38 mouse cellular contexts compared by ENCODE assay signal in the genomic region with DNA sequence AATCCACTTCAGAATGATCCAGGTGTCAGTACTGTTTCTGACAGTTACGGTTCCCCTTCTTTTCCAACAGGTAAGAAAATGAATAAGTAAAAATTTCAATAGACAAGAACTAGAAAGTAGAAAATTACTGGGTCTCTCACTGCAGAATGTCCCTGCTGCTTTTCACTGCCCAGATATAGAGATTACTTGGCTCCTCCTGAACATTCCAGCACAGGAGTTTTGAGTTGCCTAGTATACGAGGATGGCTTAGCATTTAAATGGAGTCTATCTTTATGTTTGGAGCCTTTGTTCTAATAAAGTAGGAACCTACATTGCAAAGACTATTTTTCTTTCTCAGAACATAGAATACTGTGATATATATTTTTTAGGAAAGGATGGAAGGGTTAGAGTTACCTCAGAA. TPM values are rescaled to one million over a fixed set of nuclear protein-coding genes. Genes with fewer than 3 reads are reported as not detected.
"Had no signal": no experiment of that assay in that cellular context is flagged by ENCODE, and none has a peak within 500 bp of the region (broad histone marks: within the 10 kb centered on the region; RNA-seq: fewer than 3 reads in every experiment).

No protein-coding gene starts in this region.

- H3K9ac ChIP-seq: heart, embryonic 12.5 days; hindbrain, embryonic 13.5 days; intestine, embryonic 15.5 days; limb, embryonic 12.5 days; liver, embryonic 12.5 days; liver, embryonic 14.5 days had no signal

- DNase-seq: gastrocnemius, adult 2 months; gastrocnemius, postnatal 10 days; gastrocnemius, postnatal 25 days; heart, adult 18-20 months; heart, postnatal 10 days; heart, postnatal 4 days; kidney, adult 18-20 months; kidney, adult 8-10 months; kidney, postnatal 10 days; kidney, postnatal 25 days; kidney, postnatal 4 days had no signal

- ATAC-seq: inflammation-experienced regulatory T-cells, adult 6 months; intestine, embryonic 15.5 days; intestine, postnatal 0 days; liver, embryonic 12.5 days had no signal

- H3K27ac ChIP-seq: gastrocnemius, adult 2 months; heart, embryonic 10.5 days; hindbrain, embryonic 13.5 days; intestine, embryonic 15.5 days; layer of hippocampus, adult 2 months; left cerebral cortex, adult 2 months; limb, embryonic 10.5 days; limb, embryonic 12.5 days; liver, embryonic 12.5 days; liver, embryonic 14.5 days had no signal

- H3K27me3 ChIP-seq: heart, embryonic 12.5 days; hindbrain, embryonic 13.5 days; intestine, embryonic 15.5 days; limb, embryonic 12.5 days; liver, embryonic 12.5 days had no signal

- H3K9me3 ChIP-seq: heart, embryonic 10.5 days; hindbrain, embryonic 13.5 days; intestine, embryonic 15.5 days; limb, embryonic 10.5 days; limb, embryonic 12.5 days; liver, embryonic 12.5 days had no signal

- H3K4me1 ChIP-seq: heart, embryonic 10.5 days; heart, embryonic 12.5 days; hindbrain, embryonic 13.5 days; intestine, embryonic 15.5 days; limb, embryonic 10.5 days; limb, embryonic 12.5 days; liver, embryonic 12.5 days had no signal

- H3K4me2 ChIP-seq: heart, embryonic 12.5 days; hindbrain, embryonic 13.5 days; intestine, embryonic 15.5 days; limb, embryonic 12.5 days; liver, embryonic 12.5 days had no signal

- H3K36me3 ChIP-seq: heart, embryonic 10.5 days; heart, embryonic 12.5 days; hindbrain, embryonic 13.5 days; intestine, embryonic 15.5 days; limb, embryonic 10.5 days; limb, embryonic 12.5 days; liver, embryonic 12.5 days had no signal

- H3K4me3 ChIP-seq: gastrocnemius, adult 2 months; heart, embryonic 10.5 days; heart, embryonic 12.5 days; hindbrain, embryonic 13.5 days; intestine, embryonic 15.5 days; layer of hippocampus, adult 2 months; left cerebral cortex, adult 2 months; limb, embryonic 10.5 days; limb, embryonic 12.5 days; liver, embryonic 12.5 days had no signal

RNA-seq across cellular contexts. Expression of a gene that starts 3.8 kb away (rescaled TPM):
- total RNA-seq: gastrocnemius, adult 2 months; gastrocnemius, postnatal 10 days; gastrocnemius, postnatal 25 days; gastrocnemius, postnatal 4 days; granulocyte monocyte progenitor cell, adult 5-6 weeks; heart, adult 18-20 months; heart, adult 8-10 months; heart, postnatal 10 days; heart, postnatal 25 days; heart, postnatal 4 days; layer of hippocampus, adult 2 months; layer of hippocampus, postnatal 10 days; layer of hippocampus, postnatal 25 days; left cerebral cortex, adult 2 months; left cerebral cortex, postnatal 14 days; left cerebral cortex, postnatal 36 days had no signal
- polyA plus RNA-seq: frontal cortex, adult 2 months; heart, embryonic 10.5 days; heart, embryonic 12.5 days; heart, embryonic 14.5 days; heart, embryonic 16.5 days; hindbrain, embryonic 13.5 days; inflammation-experienced regulatory T-cells, adult 6 months; intestine, embryonic 15.5 days; intestine, postnatal 0 days; kidney, embryonic 14.5 days; kidney, embryonic 16.5 days; limb, embryonic 10.5 days; limb, embryonic 12.5 days; limb, embryonic 14.5 days; liver, embryonic 12.5 days had no signal

RNA-seq across cellular contexts. Expression of a gene that starts 3.8 kb away (rescaled TPM):
- total RNA-seq: gastrocnemius, adult 2 months; gastrocnemius, postnatal 10 days; gastrocnemius, postnatal 25 days; gastrocnemius, postnatal 4 days; granulocyte monocyte progenitor cell, adult 5-6 weeks; heart, adult 18-20 months; heart, adult 8-10 months; heart, postnatal 10 days; heart, postnatal 25 days; heart, postnatal 4 days; layer of hippocampus, adult 2 months; layer of hippocampus, postnatal 10 days; layer of hippocampus, postnatal 25 days; left cerebral cortex, adult 2 months; left cerebral cortex, postnatal 14 days; left cerebral cortex, postnatal 36 days had no signal
- polyA plus RNA-seq: heart, embryonic 10.5 days; heart, embryonic 12.5 days; heart, embryonic 14.5 days; heart, embryonic 16.5 days; hindbrain, embryonic 13.5 days; inflammation-experienced regulatory T-cells, adult 6 months; limb, embryonic 10.5 days; limb, embryonic 12.5 days; limb, embryonic 14.5 days had no signal

RNA-seq across cellular contexts. Expression of a gene that starts 4.0 kb away (rescaled TPM):
- polyA plus RNA-seq: heart, embryonic 10.5 days; heart, embryonic 12.5 days; inflammation-experienced regulatory T-cells, adult 6 months; limb, embryonic 10.5 days had no signal

RNA-seq across cellular contexts. Expression of a gene that starts 17.2 kb away (rescaled TPM):
- total RNA-seq: gastrocnemius, adult 2 months; gastrocnemius, postnatal 10 days; gastrocnemius, postnatal 25 days; gastrocnemius, postnatal 4 days; granulocyte monocyte progenitor cell, adult 5-6 weeks; heart, adult 18-20 months; heart, adult 8-10 months; heart, postnatal 10 days; heart, postnatal 25 days; heart, postnatal 4 days; layer of hippocampus, adult 2 months; layer of hippocampus, postnatal 10 days; layer of hippocampus, postnatal 25 days; left cerebral cortex, adult 2 months; left cerebral cortex, postnatal 14 days; left cerebral cortex, postnatal 36 days; liver, adult 2 months had no signal
- polyA plus RNA-seq: heart, embryonic 10.5 days; heart, embryonic 12.5 days; heart, embryonic 14.5 days; heart, embryonic 16.5 days; hindbrain, embryonic 13.5 days; inflammation-experienced regulatory T-cells, adult 6 months; intestine, embryonic 15.5 days; intestine, postnatal 0 days; kidney, embryonic 14.5 days; kidney, embryonic 16.5 days; limb, embryonic 10.5 days; limb, embryonic 12.5 days; limb, embryonic 14.5 days; liver, embryonic 12.5 days had no signal

RNA-seq across cellular contexts. Expression of a gene that starts 37.7 kb away (rescaled TPM):
- total RNA-seq: gastrocnemius, adult 2 months; gastrocnemius, postnatal 10 days; gastrocnemius, postnatal 25 days; gastrocnemius, postnatal 4 days; granulocyte monocyte progenitor cell, adult 5-6 weeks; heart, adult 18-20 months; heart, adult 8-10 months; heart, postnatal 10 days; heart, postnatal 25 days; heart, postnatal 4 days; layer of hippocampus, adult 2 months; layer of hippocampus, postnatal 10 days; layer of hippocampus, postnatal 25 days; left cerebral cortex, adult 2 months; left cerebral cortex, postnatal 14 days; left cerebral cortex, postnatal 36 days; liver, adult 2 months had no signal
- polyA plus RNA-seq: heart, embryonic 10.5 days; heart, embryonic 12.5 days; heart, embryonic 14.5 days; heart, embryonic 16.5 days; hindbrain, embryonic 13.5 days; inflammation-experienced regulatory T-cells, adult 6 months; intestine, embryonic 15.5 days; intestine, postnatal 0 days; kidney, embryonic 14.5 days; kidney, embryonic 16.5 days; limb, embryonic 10.5 days; limb, embryonic 12.5 days; limb, embryonic 14.5 days; liver, adult 2 months; liver, embryonic 12.5 days; liver, embryonic 14.5 days had no signal
